Mouse (Mus musculus) cerebellum, adult 2 months (tissue): ENCODE measurements around the gene Trim26. TPM values are rescaled to one million over a fixed set of nuclear protein-coding genes. Genes with fewer than 3 reads are reported as not detected.
A peak's percentile ranks its signal among the peaks of the same experiment; 100 is the strongest.
"Not testable (repeated sequence)": the region's sequence is repeated elsewhere in the genome, so short reads cannot be mapped to it uniquely, and the experiment has no call there.

ENCODE experiments used
- DNase-seq, 2 experiments: peaks; one replicate each; pipeline ENCODE4 v3.0.0; 2021
- H3K27ac ChIP-seq: fragments of 200-500 bp; 2 replicates; pipeline ENCODE4 v1.5.1; 2012; ENCODE audit warnings: low read length, control low read depth, inconsistent platforms; ENCODE audit not compliant: insufficient read depth
- H3K27me3 ChIP-seq: fragments of 200-500 bp; 2 replicates; pipeline ENCODE4 v1.6.1; 2012; ENCODE audit warnings: inconsistent platforms, mild to moderate bottlenecking, low read length, moderate library complexity; ENCODE audit not compliant: control insufficient read depth, insufficient read depth
- H3K4me1 ChIP-seq: fragments of 200-500 bp; 2 replicates; pipeline ENCODE4 v1.6.1; 2011; ENCODE audit warnings: low read length; ENCODE audit not compliant: control insufficient read depth, insufficient read depth
- H3K4me3 ChIP-seq: fragments of 200-500 bp; replicated peaks from 2 replicates; pipeline ENCODE3; 2011; ENCODE audit warnings: mild to moderate bottlenecking, low read depth, low read length, control low read depth; ENCODE audit not compliant: insufficient read depth
- CTCF ChIP-seq: fragments of 200-500 bp; IDR thresholded peaks from 2 replicates; pipeline ENCODE4 v1.5.1; 2011; ENCODE audit warnings: low read depth, mild to moderate bottlenecking, control low read depth, low read length, moderate library complexity, borderline replicate concordance; ENCODE audit not compliant: insufficient read depth
- POLR2A ChIP-seq: fragments of 200-500 bp; IDR thresholded peaks from 2 replicates; pipeline ENCODE4 v1.6.1; 2011; ENCODE audit warnings: low read length, control low read depth, borderline replicate concordance; ENCODE audit not compliant: insufficient read depth
- WGBS: fragments of 180-500 bp; shearing (Covaris S2); methylation state at CpG from one replicate; pipeline ENCODE4 v1.1.7; 2018; 5-methylcytosine and 5-hydroxymethylcytosine counted together
- polyA plus RNA-seq: library from polyadenylated mRNA; depleted of rRNA; stranded (reverse); fragments of >200 nt; gene quantifications from 2 replicates; pipeline ENCODE4 v1.2.3, GENCODE M21; 2012; rRNA removed

The Trim26 gene
- 29.4 and 29.9 TPM in 2 replicates for polyA plus RNA-seq

GRCm38 (mm10) chr17:36836874-36837647 lies at the start of gene Trim26:
Gene Trim26 (plus strand): TSS chr17:36837134.
- peak; percentile 98 to 99 for DNase-seq
- Histone ChIP-seq H3K27me3 (no peaks in the 10 kb centered on the region), H3K4me1 (peaks cover 7% of the 10 kb centered on the region), H3K27ac (peak within 1 kb of the TSS; percentile 74), H3K4me3 (peak within 1 kb of the TSS; percentile 89)
- under 1% methylated on average over 58 of the region's 58 CpGs for WGBS
- TF ChIP-seq CTCF (no peak), POLR2A (peak; percentile 60; the same call in 1 of the 2 replicates)

DNA sequence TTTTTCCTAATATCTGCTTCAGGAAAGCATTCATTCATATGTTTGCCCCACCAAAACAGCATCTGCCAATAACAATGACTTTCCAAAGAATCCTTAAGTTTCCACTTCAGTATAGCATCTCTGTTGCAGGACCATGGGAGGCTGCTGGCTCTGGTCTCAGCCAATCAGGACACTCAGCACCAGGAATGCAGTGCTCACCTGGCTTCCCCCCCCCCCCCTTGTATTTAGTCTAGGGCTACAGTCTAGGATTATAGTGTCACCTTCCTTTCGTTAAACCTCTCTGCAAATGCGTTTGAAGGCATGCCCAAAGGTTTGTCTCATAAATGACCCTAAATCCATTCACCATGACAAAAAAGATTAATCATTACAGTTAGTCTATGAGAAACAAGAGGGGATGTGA lies 48.6 kb upstream of the Trim26 start:
- TF ChIP-seq CTCF (no peak), POLR2A (no peak)
- Histone ChIP-seq H3K4me3 (no peak overlapping the region), H3K4me1 (no peaks in the 10 kb centered on the region), H3K27ac (no peak overlapping the region), H3K27me3 (no peaks in the 10 kb centered on the region)
- WGBS: 54% methylated on average over 2 of the region's 2 CpGs
- no peak for DNase-seq

- not testable (repeated sequence) for H3K27me3 ChIP-seq, H3K27ac ChIP-seq, H3K4me3 ChIP-seq, H3K4me1 ChIP-seq
- TF ChIP-seq CTCF: peak; percentile 67
- peak; percentile 66 to 68 for DNase-seq
Measured at GRCm38 (mm10) chr17:36788801-36789200, 48.1 kb upstream of the Trim26 start.

DNA sequence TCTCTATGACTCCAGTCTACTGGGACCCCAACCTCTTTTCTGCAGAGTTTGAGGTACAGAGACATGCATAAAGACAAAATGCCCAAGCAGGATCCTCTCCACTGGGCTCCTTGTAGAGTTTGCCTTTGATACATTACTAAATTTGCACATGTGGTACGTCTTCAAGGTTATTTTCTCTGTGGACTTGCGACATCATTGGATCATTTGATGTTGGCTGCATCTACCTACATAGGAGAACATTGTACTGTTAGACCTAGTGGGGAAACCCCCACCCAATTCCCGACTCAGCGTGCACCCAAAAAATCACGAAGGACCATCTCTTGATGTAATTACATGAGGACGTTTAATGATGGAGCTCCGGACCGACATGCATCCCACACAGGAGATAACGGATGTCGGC lies 37.4 kb upstream of the Trim26 start:
- DNase-seq: no peak
- 92% methylated on average over 10 of the region's 10 CpGs for WGBS
- Histone ChIP-seq H3K27ac (no peak overlapping the region), H3K4me3 (no peak overlapping the region), H3K27me3 (no peaks in the 10 kb centered on the region), H3K4me1 (no peaks in the 10 kb centered on the region)
- TF ChIP-seq POLR2A (no peak), CTCF (no peak)

GRCm38 (mm10) chr17:36799921-36800462 lies 36.9 kb upstream of the Trim26 start:
- H3K4me1 ChIP-seq, DNase-seq, H3K4me3 ChIP-seq, H3K27ac ChIP-seq, H3K27me3 ChIP-seq: not testable (repeated sequence)
- WGBS: 75% methylated on average over 4 of the region's 4 CpGs

GRCm38 (mm10) chr17:36811871-36812270 lies 25.1 kb upstream of the Trim26 start, which contains the start of gene H2-M10.6:
Gene H2-M10.6 (plus strand): TSS chr17:36812171.
- TF ChIP-seq POLR2A (no peak), CTCF (no peak)
- no peak within 1 kb of the TSS for H3K4me3 ChIP-seq
- H3K27me3 ChIP-seq: no peaks in the 10 kb centered on the region
- DNase-seq: no peak
- H3K4me1 ChIP-seq: no peaks in the 10 kb centered on the region
- H3K27ac ChIP-seq: no peak within 1 kb of the TSS

- no peaks in the 10 kb centered on the region for H3K4me1 ChIP-seq
- H3K27me3 ChIP-seq: no peaks in the 10 kb centered on the region
- no peak overlapping the region for H3K27ac ChIP-seq
- DNase-seq: peak in 1 of 2 experiments; percentile 33
- no peak for TF ChIP-seq POLR2A
- peak; percentile 58 for TF ChIP-seq CTCF
- no peak overlapping the region for H3K4me3 ChIP-seq
Measured at GRCm38 (mm10) chr17:36824005-36824404, 12.9 kb upstream of the Trim26 start.

DNA sequence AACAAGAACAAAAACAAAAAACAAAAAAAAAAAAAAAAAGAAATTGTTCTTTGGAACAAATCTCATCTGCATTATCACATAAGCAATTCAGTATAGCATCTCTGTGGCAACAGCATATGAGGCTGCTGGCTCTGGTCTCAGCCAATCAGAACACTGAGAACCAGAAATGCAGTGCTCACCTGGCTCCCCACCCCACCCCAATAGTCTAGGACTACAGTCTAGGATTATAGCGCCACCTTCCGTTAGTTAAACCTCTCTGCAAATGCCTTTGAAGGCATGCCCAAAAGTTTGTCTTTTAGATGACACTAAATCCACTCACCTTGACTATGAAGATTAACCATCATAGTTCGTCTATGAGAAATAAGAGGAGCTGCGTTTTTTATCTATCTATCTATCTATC lies 11.4 kb upstream of the Trim26 start:
- Histone ChIP-seq H3K4me3 (no peak overlapping the region), H3K27ac (no peak overlapping the region), H3K4me1 (no peaks in the 10 kb centered on the region), H3K27me3 (no peaks in the 10 kb centered on the region)
- DNase-seq: peak in 1 of 2 experiments; percentile 56
- whole genome bisulfite sequencing: 23% methylated on average over 4 of the region's 4 CpGs
- TF ChIP-seq CTCF (peak; percentile 13; the same call in 1 of the 2 replicates), POLR2A (no peak)
